In genomic region chr1:190264501-190264900, GRCm38 (mm10) we compare ENCODE assay signal across 20 mouse cellular contexts.
"Had no signal": no experiment of that assay in that cellular context is flagged by ENCODE, and none has a peak within 500 bp of the region (broad histone marks: within the 10 kb centered on the region; RNA-seq: fewer than 3 reads in every experiment).

No protein-coding gene starts in this region.

- H3K27me3 ChIP-seq: liver, embryonic 12.5 days; liver, embryonic 15.5 days; midbrain, embryonic 15.5 days; neural tube, embryonic 12.5 days had no signal

- ATAC-seq: liver, embryonic 12.5 days; midbrain, embryonic 15.5 days had no signal

- H3K36me3 ChIP-seq: limb, embryonic 13.5 days; liver, embryonic 12.5 days; liver, embryonic 15.5 days; midbrain, embryonic 12.5 days; midbrain, embryonic 15.5 days; neural tube, embryonic 12.5 days; neural tube, embryonic 15.5 days had no signal

- H3K4me2 ChIP-seq: limb, embryonic 13.5 days; liver, embryonic 12.5 days; liver, embryonic 15.5 days; midbrain, embryonic 12.5 days; midbrain, embryonic 15.5 days; neural tube, embryonic 12.5 days; neural tube, embryonic 15.5 days had no signal

- H3K27ac ChIP-seq: left cerebral cortex, adult 2 months; limb, embryonic 13.5 days; liver, embryonic 12.5 days; liver, embryonic 15.5 days; macrophage; midbrain, embryonic 12.5 days; midbrain, embryonic 15.5 days; neural tube, embryonic 12.5 days; neural tube, embryonic 15.5 days; stomach, postnatal 0 days had no signal

- H3K9ac ChIP-seq: limb, embryonic 13.5 days; liver, embryonic 12.5 days; liver, embryonic 15.5 days; midbrain, embryonic 12.5 days; midbrain, embryonic 15.5 days; neural tube, embryonic 12.5 days; neural tube, embryonic 15.5 days had no signal

- H3K4me1 ChIP-seq: liver, embryonic 12.5 days; liver, embryonic 15.5 days had no signal

- H3K4me3 ChIP-seq: left cerebral cortex, adult 2 months; limb, embryonic 13.5 days; liver, embryonic 12.5 days; liver, embryonic 15.5 days; midbrain, embryonic 12.5 days; midbrain, embryonic 15.5 days; neural tube, embryonic 12.5 days; neural tube, embryonic 15.5 days had no signal

- DNase-seq: kidney, adult 9 months; layer of hippocampus, postnatal 36 days; liver; lung, adult 18-20 months; right cerebral cortex, adult 18-20 months; right cerebral cortex, postnatal 14 days; right cerebral cortex, postnatal 4 days; thymus, adult 2 months; thymus, postnatal 14 days; thymus, postnatal 4 days had no signal

- H3K9me3 ChIP-seq: limb, embryonic 13.5 days; liver, embryonic 12.5 days; liver, embryonic 15.5 days; midbrain, embryonic 12.5 days; midbrain, embryonic 15.5 days; neural tube, embryonic 12.5 days; neural tube, embryonic 15.5 days had no signal
